Comparison of ENCODE assay signal across 8 mouse cellular contexts in genomic region chr4:47251693-47252435, GRCm38 (mm10). TPM values are rescaled to one million over a fixed set of nuclear protein-coding genes. Genes with fewer than 3 reads are reported as not detected.
DNase-seq lines count a peak whose midpoint lies in the region; ATAC-seq and TF ChIP-seq lines count a peak whose summit lies in the region.

No protein-coding gene starts in this region.

- H3K27ac ChIP-seq in forebrain, embryonic 14.5 days (ENCODE audit: low read depth, low read length) = no peak overlapping the region
- no peak overlapping the region for H3K27ac ChIP-seq in forebrain, embryonic 10.5 days
- peak overlapping the region; percentile 13; the same call in 1 of the 2 replicates for H3K27ac ChIP-seq in thymus, adult 2 months (ENCODE audit: control insufficient read depth, insufficient read depth, low read length)

- no peaks in the 10 kb centered on the region for H3K4me1 ChIP-seq in forebrain, embryonic 14.5 days (ENCODE audit: control insufficient read depth, insufficient read depth, low read length)
- H3K4me1 ChIP-seq in forebrain, embryonic 10.5 days = peaks cover 11% of the 10 kb centered on the region
- H3K4me1 ChIP-seq in thymus, adult 2 months (replicated peaks; ENCODE audit: control insufficient read depth, insufficient read depth, low read length) = peaks cover 12% of the 10 kb centered on the region

- H3K36me3 ChIP-seq in forebrain, embryonic 14.5 days (ENCODE audit: control insufficient read depth, insufficient read depth, low read length) = no peaks in the 10 kb centered on the region
- H3K36me3 ChIP-seq in forebrain, embryonic 10.5 days (replicated peaks) = no peaks in the 10 kb centered on the region; the same call in 1 of the 2 replicates
- H3K36me3 ChIP-seq in thymus, adult 2 months (ENCODE audit: control insufficient read depth, insufficient read depth, low read length) = no peaks in the 10 kb centered on the region

- H3K4me3 ChIP-seq in forebrain, embryonic 14.5 days (ENCODE audit: low read depth, low read length) = no peak overlapping the region
- H3K4me3 ChIP-seq in forebrain, embryonic 10.5 days = no peak overlapping the region
- no peak overlapping the region for H3K4me3 ChIP-seq in thymus, adult 2 months (ENCODE audit: control insufficient read depth, insufficient read depth, low read length)

- ATAC-seq in forebrain, embryonic 14.5 days = peak; percentile 55; the same call in 1 of the 2 replicates

- H3K27me3 ChIP-seq in forebrain, embryonic 14.5 days (replicated peaks; ENCODE audit: control insufficient read depth, insufficient read depth, low read length) = no peaks in the 10 kb centered on the region
- H3K27me3 ChIP-seq in forebrain, embryonic 10.5 days (ENCODE audit: poor library complexity, severe bottlenecking) = no peaks in the 10 kb centered on the region
- H3K27me3 ChIP-seq in thymus, adult 2 months (ENCODE audit: control insufficient read depth, insufficient read depth, low read length) = no peaks in the 10 kb centered on the region

- no peak for TF ChIP-seq CTCF in thymus, adult 2 months (IDR thresholded peaks at IDR 0.05; ENCODE audit: borderline replicate concordance, control insufficient read depth, extremely low read depth, insufficient read depth, low read length, poor library complexity)

- peak; percentile 41 for DNase-seq in forebrain, embryonic 14.5 days (ENCODE audit: low spot score)
- no peak for DNase-seq in forebrain, embryonic 10.5 days (ENCODE audit: extremely low spot score, low spot score)
- DNase-seq in thymus, adult 2 months = no peak
- DNase-seq in thymus, postnatal 14 days = no peak
- DNase-seq in kidney, adult 9 months = peak; percentile 57
- no peak for DNase-seq in Muller cell, postnatal 12 days (ENCODE audit: inconsistent ontology term)
- no peak for DNase-seq in retina, postnatal 1 day
- no peak for DNase-seq in ovary, adult 18-20 months (ENCODE audit: low spot score)

- no peak overlapping the region for H3K4me2 ChIP-seq in forebrain, embryonic 14.5 days (ENCODE audit: low read length)

- H3K9me3 ChIP-seq in forebrain, embryonic 14.5 days (replicated peaks; ENCODE audit: control insufficient read depth, low read length) = peaks cover 5% of the 10 kb centered on the region; the same call in 1 of the 2 replicates
- H3K9me3 ChIP-seq in forebrain, embryonic 10.5 days = peaks cover 6% of the 10 kb centered on the region; the same call in 1 of the 2 replicates

- H3K9ac ChIP-seq in forebrain, embryonic 14.5 days (ENCODE audit: low read length) = no peak overlapping the region

- TF ChIP-seq POLR2A in thymus, adult 2 months (IDR thresholded peaks at IDR 0.05; ENCODE audit: control insufficient read depth, extremely low read depth, insufficient read depth, low read length, poor library complexity) = no peak

- 82% methylated on average over 11 of the region's 11 CpGs for WGBS in forebrain, embryonic 14.5 days
- WGBS in forebrain, embryonic 10.5 days = 93% methylated on average over 11 of the region's 11 CpGs
- 91% methylated on average over 11 of the region's 11 CpGs for WGBS in thymus, adult 2 months

RNA-seq across cellular contexts. Expression of gene Col15a1, which starts 43.9 kb away (rescaled TPM):
- polyA plus RNA-seq in forebrain, embryonic 14.5 days (2014; fragmentation: Nextera tagmentation; extraction: Ambion mirVana) = 1.9 TPM in 2 replicates
- 4.3 and 4.5 TPM in 2 replicates for polyA plus RNA-seq in forebrain, embryonic 10.5 days (2016; fragmentation: Nextera tagmentation; extraction: Ambion mirVana)
- 33.1 and 37.1 TPM in 2 replicates for polyA plus RNA-seq in thymus, adult 2 months (2012; rRNA removed)

Comparison
In these comparisons a context has a peak if more than half of its experiments do, and no peak if none do; other contexts are left out.
1. DNase-seq: peak in forebrain, embryonic 14.5 days (single experiment) and kidney, adult 9 months (single experiment); none in forebrain, embryonic 10.5 days (single experiment), thymus, adult 2 months (single experiment), thymus, postnatal 14 days (single experiment), Muller cell, postnatal 12 days (single experiment), retina, postnatal 1 day (single experiment) and ovary, adult 18-20 months (single experiment).